Mouse (Mus musculus) gastrocnemius, postnatal 36 days (tissue): ENCODE data around the gene Pltp. TPM values are rescaled to one million over a fixed set of nuclear protein-coding genes. Genes with fewer than 3 reads are reported as not detected.
"Not testable (repeated sequence)": the region's sequence is repeated elsewhere in the genome, so short reads cannot be mapped to it uniquely, and the experiment has no call there.

ENCODE experiments used
- DNase-seq, 2 experiments: peaks; one replicate each; pipeline ENCODE4 v3.0.0; 2022
- intact Hi-C: fragments of 180-260 bp; cut with DNase I; formaldehyde crosslinking; loops from one replicate; pipeline ENCODE4 v1.15.1; 2025
- total RNA-seq, 2 experiments: library from RNA; stranded (reverse); gene quantifications; 2 replicates each; pipeline ENCODE4 v1.2.3; 2021

Gene Pltp
- total RNA-seq, 2 experiments from 2014 or later: 15.3 to 15.7 TPM

DNA sequence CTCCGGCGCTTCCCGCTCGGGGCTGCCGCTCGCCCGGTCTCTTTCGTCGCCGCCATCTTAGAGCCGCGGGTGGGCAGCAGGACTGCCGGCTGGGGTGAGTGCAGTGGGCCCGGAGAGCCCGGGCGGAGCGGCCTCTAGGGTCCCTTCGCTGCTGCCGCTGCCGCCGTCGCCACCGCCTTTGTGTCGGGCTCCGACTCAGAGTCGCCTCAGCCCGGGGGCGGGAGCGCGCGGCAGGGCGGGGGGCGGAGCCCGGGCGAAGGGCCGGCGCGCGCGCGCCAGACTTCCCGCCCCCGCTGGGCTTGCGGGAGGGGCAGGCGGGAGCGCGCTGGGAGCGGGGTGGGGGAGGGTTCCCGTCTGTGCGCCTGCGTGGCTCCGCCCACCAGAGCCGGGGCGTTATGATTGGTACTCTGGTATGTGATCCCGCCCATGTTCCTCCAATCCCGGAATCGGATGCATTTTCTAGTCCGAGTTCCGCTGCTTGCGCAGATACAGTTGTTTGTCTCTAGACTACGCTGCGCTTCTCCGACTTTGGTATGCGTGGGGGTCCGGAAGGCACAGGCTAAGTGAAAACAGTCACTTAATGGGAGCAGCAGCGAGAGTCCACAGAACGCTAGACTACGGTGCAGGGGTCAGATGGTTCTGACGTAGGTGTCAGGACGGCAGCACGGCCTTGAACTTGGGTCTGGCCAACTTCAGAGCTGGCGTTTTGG lies 22.2 kb upstream of the Pltp start:
- DNase-seq: peak; percentile 89 to 92
- intact Hi-C loops: loop anchor here (2.0 kb wide), 1 partner anchor 31 kb away; the partner anchor contains the start of gene Zfp335

DNA sequence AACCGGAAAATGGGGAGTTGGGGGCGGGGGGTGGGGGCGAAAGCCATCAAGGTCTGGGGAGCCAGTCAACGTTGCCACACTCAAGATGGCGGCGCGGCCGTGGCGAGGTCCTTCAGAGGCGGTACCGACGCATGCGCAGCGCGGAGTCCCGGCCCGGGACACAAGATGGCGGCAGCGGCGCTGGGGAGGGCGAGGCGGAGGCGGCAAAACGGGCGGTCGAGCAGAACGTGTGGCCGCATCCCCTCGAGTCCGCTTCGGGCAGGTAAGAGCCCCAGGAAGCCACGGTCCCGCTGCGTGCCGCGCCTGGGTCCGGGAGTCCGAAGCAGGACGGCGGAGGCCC lies 21.7 kb upstream of the Pltp start, which contains the start of gene Pcif1:
Gene Pcif1, plus strand, starts transcription at position 77 of the 340 bp plus-strand sequence.
- DNase-seq: peak; percentile 87 to 96
- intact Hi-C loops: no loop called here

DNA sequence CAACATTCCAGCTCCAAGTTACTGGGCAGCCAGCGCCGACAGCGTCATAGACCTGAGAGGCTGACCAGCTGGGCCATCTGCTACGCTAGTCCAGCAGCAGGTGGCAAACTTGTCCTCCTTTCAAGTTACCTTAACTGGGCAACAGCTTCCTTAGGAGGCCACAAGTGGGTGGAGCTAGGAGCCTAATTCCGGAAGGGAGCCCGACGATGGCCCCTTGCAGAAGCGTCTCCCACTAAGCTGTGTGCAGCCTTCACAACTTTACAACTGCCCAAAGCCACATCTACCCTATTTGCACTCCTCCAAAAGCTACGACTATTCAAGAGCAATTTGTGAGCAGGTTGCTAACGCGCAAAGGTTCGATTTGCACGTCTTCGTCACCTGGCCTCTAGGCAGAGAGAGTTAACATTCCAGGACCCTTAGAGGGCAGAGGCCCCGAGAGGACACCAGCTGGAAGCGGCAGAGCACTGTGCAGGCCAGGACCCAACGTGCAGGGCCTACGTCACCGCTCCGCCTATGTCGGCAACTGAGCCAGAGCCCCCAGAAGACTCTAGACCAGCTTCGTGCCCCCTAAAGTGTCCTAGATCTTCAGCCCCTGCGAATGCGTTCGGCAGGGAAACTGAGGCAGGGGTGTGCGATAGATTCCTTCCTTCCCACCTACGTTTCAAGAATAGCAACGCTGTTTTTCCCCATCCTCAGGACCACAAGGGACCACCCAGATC lies 21.2 kb upstream of the Pltp start:
- intact Hi-C loops: no loop called here
- DNase-seq: peak; percentile 58 to 60

DNA sequence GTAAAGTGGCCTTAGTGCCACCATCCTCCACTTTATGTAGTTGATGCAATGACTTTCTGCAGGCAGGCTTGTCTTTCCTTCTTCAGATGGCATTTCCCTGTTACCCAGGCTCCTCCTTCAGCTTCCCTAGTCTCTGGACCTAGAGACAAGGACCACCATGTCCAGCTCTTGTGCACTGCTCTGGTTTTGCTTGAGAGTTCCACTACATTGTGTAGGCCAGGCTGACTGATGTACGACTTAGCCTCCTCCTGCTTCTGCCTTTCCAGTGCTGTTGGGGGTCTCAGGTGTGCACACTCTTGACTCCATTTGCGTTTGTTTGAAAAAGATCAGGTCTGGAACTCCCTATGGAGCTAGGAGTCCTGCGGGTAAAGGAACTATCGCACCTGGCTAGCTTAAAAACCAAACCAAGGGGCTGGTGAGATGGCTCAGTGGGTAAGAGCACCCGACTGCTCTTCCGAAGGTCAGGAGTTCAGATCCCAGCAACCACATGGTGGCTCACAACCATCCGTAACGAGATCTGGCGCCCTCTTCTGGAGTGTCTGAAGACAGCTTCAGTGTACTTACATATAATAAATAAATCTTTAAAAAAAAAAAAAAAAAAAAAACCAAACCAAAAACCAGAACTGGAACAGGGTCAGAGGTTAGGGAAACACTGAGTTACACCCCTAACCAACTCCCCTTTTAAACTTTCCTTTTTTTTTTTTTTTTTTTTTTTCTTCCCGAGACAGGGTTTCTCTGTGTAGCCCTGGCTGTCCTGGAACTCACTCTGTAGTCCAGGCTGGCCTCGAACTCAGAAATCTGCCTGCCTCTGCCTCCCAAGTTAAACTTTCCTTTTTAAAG lies 20.1 kb upstream of the Pltp start:
- DNase-seq, intact Hi-C loops: not testable (repeated sequence)

DNA sequence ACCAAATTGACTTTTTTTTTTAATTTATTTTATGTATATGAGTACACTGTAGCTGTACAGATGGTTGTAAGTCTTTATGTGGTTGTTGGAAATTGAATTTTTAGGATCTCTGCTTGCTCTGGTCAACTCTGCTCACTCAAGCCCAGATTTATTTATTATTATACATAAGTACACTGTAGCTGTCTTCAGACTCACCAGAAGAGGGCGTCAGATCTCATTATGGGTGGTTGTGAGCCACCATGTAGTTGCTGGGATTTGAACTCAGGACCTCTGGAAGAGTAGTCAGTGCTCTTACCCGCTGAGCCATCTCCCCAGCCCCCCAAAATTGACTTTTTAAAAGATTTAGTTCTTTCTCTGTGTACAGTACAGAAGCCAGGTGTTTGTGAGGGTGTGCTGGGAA lies 18.1 kb upstream of the Pltp start:
- intact Hi-C loops, DNase-seq: not testable (repeated sequence)

DNA sequence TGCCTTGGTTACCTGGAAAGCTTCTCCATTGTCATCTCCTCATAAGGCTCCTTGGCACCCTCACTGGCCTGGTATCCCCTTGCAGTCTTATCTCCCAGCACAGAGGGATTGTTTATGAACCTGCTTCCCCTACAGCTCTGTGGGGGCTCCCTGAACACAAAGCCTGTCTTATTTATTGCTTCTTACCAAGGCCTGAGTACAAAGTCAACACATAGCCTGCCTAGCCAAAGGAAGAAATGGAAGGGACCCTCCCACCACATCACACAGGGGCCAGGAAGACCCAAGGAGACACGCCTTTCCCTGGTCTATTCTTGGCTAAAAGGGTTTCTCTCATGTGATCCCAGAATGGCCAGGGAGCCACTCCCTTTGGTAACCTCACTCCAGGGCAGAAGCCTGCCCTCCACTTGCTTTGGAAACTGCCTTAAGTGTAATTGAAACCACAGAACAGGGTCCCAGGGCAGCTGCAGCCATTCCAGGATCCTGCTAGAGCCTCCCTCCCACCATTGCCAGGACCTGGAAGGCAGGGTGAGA lies 16.8 kb upstream of the Pltp start:
- intact Hi-C loops: no loop called here
- DNase-seq: no peak

DNA sequence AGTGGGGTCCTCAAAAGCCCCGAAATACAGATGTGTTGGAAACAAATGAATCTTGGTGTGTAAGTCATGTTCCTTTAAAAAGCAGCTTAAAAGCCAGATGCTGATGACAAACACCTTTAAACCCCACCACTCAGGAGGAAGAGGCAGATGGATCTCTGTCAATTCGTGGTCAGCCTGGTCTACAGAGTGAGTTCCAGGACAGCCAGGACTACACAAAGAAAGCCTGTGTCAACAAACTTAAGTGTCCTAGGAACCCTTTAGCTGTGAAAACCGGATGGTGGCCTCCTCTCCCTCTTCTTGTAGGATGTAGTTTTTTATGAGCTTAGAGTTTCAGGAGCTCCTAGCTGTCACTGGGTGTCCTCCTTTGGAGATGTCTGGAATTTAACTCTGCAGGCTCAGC lies 16.1 kb upstream of the Pltp start:
- intact Hi-C loops: no loop called here
- no peak for DNase-seq

DNA sequence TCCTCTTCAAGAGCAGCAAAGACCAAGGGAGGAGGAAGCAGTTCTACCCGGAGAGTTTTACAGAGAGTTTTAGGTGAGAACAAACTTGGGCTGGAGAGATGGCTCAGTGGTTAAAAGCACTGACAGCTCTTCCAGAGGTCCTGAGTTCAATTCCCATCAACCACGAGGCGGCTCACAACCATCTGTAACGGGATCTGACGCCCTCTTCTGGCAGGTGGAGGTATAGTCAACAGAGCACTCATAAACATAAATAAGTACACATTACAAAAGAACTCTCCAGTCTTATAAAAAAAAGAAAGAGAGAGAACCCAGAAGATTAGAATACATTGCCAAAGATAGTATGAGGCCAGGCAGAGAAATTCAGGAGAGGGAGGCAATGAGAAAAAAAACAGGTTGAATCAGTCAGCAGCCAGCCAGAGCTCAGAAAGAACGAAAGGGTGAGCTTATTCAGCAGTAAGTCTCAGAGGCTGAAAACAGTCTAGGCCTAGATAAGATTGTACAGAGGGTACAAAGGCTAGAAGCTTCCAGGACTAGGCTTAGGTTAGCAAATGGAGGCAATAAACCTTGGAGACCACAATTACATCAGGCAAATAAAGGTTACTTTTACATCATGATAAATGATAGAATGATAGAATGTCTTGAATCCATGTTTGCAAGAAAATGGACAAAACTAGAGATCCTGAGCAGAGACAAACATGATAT lies 14.2 kb upstream of the Pltp start:
- no peak for DNase-seq
- intact Hi-C loops: no loop called here

DNA sequence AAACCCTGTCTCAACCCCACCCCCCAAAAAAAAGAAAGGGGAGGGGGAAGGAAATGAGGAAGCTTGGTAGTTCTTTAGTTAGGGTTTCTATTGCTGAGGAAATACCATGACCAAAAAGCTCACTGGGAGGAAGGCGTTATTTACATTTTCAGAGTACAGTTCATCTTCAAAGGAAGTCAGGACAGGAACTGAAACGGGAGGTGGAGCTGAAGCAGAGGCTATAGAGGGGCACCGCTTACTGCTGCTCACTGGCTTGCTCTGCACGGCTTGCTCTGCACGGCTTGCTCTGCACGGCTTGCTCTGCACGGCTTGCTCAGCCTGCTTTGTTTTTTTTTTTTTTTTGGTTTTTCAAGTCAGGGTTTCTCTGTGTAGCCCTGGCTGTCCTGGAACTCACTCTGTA lies 11.0 kb upstream of the Pltp start:
- no peak for DNase-seq
- intact Hi-C loops: no loop called here

DNA sequence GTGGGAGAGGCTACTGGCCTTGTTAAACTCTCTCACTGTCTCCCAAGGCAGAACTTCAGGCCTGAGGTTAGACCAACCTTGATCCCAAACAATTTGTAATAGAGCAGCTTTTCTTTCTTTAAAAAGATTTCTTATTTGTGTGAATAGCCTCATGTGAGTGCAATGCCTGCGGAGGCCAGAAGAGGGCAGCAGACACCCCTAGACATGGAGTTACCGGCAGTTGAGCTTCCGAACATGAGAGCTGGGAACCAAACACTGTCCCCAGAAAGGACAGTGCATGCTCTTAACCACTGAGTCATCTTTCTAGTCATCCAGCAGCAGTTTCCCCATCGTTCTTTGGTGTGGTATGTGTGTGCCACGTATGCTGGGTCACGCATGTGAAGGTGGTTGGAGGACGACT lies 10.1 kb upstream of the Pltp start:
- DNase-seq: no peak
- intact Hi-C loops: no loop called here

DNA sequence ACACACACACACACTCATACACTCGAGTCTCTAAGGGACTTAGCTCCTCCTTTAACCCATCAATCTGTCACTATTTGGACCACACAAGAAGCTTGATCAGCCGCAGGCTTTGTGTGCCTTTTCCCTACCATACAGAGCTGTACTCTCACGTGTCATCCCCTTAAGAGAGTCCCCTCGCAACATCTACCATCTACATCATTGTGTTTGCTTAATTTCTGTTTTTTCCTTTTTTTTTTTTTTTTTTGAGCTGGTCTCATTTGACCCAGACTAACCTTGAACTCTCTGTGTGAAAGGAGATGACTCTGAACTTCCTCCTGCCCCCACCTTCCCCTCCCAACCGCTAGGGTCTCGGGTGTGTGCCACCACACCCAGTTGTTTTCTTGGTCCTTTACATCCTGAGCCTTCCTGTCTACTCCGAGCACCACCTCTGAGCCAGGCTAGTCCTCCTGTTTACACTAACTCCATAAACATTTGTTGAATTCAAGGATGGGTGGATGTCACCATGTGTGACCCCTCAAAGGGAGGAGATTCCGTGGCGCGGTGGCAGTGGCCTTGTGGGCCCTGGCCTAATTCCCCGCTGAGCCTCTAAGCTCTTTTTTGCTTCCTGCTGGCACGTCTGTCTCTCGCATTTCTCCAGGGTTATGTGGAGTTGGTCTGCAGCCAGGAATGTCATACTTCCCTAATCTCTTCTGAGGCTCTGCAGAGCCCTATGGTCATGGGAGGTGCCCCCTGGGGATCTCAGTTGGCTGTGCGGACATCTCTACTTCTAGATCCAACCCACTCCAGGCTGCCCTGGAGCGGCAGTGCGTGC lies 9.4 kb upstream of the Pltp start:
- DNase-seq: peak in 1 of 2 experiments; percentile 41
- intact Hi-C loops: no loop called here

DNA sequence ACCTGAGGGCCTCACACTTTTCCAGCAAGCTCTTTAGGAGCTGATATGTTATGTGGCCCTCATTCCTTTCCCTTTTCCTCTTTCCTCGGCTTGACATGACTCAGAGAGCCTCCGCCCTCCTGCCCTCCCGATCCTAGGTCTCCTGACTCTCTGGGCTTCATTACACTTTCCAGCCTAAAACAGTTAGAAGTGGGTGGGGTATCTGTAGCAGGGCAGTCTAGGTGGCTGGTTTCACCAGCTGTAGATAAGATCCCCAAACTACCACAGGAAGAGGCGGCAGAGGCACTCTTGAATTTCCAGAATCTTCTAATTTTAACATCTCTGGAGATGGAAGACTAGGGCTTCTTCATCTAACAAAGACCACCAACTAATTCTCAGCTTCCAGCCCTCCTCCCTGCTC lies 7.1 kb upstream of the Pltp start:
- DNase-seq: no peak
- intact Hi-C loops: no loop called here

DNA sequence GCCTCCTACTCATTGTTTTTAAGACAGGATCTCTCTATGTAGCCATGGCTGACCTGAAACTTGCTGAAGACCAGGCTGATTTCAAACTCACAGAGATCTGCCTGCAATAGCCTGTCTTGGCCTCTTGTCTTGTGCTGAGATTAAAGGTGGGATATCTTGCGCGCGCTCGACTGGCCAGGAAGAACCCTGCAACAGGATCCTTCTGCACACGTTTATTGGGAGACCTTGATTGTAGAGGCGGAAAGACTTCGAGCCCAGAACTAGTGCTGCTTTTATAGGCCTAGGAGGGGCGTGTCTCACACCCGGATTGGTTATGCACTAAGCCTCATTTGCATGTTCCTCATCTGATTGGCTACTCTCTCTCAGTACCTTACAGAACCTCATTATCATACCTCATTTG lies 5.9 kb upstream of the Pltp start:
- DNase-seq, intact Hi-C loops: not testable (repeated sequence)

DNA sequence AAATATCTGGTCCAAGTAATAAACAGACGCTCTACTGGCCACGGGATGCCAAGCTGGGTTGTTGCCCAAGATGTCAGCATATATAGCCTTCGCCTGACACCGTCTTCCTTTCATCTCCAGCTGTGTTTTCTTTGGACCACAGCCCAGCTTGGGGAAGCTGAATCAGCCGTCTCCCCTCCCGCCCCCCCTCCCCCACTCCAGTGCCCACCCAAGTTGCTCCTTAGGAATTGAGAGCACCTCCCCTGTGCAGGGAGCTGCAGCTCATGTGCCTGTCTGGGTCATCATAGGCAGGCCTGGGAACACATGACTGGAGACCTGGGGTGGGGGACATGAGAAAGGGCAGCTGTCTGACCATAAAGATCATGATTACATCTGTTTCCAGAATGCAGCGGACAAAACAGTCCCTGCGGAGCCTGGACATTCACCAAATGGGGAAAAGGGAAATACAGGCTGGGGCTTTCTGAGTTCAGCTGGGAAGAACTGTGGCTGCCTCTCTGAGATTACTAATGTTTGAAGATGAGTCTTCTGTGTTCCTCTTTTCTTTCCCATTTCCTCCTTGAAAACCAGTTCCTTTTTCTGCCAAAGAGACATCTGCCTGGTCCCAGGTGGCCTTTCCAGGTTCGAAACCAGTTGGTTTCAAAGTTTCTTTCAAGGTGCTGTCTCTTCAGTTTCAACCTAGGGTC lies 4.8 kb upstream of the Pltp start:
- DNase-seq: peak in 1 of 2 experiments; percentile 39
- intact Hi-C loops: no loop called here

DNA sequence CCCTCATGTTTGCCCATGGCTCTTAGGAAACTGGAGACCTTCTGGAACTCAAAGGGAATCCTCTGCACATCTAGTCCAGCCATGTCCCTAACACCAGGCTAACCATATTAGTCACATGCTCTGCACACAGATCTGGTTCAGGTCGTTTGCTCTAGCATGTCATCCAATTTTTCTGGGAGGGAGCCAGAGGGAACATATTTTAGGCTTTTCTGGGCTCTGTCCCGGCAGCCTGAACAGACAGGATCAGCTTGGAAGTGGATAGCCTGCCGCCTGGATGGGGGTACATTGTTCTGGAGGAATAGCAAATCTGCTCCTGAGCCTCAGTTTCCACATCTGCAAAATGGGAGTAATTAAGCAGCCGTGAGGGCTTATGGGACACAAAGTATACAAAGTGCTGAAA lies 3.6 kb upstream of the Pltp start:
- intact Hi-C loops: loop anchor here (2.0 kb wide), 1 partner anchor 24 kb away; no protein-coding TSS in a partner anchor
- DNase-seq: no peak

DNA sequence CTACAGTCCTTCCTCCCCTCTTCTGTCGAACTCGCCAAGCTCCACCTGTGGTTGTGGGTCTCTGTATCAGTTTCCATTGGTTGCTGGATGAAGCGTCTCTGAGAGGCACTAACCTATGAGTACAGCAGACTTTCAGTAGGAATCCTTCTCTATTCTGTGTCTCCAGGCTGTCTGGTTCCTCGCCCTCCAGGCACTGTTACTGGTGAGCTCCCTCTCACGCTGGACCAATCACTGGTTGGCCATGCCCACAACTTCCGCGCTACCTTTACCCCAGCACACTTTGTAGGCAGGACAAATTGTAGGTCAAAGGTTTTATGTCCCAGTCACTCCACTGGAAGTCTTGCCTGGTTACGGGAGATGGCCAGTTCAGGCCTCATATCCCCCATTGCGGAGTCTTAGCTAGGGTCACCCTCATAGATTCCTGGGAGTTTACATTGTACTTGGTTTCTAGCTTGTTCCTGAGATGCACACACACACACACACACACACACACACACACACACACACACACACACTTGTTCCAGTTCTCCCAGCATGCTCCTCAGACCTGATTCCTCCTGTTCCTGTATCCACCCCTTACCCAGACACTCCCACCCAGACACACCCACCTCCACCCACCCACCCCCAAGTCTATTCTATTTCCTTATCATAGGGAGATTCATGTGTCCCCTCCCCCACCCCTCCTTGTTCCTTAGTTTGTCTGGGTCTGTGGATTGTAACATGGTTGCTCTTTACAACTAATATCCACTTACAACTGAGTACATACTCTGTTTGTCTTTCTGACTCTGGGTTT lies 2.3 kb upstream of the Pltp start:
- intact Hi-C loops: loop anchor here (2.0 kb wide), 1 partner anchor 23 kb away; no protein-coding TSS in a partner anchor
- no peak for DNase-seq

DNA sequence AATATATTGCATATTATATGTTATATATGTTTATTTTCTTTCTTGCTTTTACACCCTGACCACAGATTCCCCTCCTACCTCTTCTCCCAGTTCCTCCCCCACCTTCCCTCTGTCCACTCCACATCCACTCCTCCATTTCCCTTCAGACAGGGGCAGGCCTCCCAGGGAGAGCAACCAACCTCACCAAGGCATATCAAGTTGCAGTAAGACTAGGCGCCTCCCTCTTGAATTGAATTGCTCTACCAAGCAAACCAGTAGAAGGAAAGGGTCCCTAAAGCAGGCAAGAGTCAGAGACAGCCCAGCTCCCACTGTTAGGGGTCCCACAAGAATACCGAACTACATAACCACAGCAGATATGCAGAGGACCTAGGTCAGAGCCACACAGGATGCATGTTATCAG lies 1.6 kb upstream of the Pltp start:
- intact Hi-C loops: no loop called here
- DNase-seq: no peak
